Mouse (Mus musculus): ENCODE measurements at regions not wholly inside any gene's neighbourhood (a gene's known extent, or its start where the extent isn't known, plus 50 kb on each side); places are given as distances from the start of the nearest gene placed in this dataset.

DNA sequence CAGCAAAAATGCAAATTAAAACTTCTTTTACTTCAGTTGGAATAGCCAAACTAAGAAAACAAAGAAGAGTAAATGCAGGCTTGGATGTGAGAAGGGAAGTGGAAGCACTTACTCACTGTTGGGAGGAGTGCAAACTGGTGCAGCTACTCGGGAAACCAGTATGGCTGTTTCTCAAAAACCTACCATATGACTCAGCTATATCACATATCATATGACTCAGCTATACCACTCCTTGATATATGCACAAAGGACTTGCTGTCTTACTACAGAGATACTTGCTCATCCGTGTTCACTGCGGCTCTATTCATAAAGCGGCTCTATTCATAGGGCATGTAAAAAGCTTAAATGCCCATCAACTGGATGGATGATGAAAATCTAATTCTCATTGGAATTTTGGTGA, 59.5 kb upstream of the Fam19a1 start:
- DNase-seq (ENCODE audit: low spot score in 2 of 2): no peak

DNA sequence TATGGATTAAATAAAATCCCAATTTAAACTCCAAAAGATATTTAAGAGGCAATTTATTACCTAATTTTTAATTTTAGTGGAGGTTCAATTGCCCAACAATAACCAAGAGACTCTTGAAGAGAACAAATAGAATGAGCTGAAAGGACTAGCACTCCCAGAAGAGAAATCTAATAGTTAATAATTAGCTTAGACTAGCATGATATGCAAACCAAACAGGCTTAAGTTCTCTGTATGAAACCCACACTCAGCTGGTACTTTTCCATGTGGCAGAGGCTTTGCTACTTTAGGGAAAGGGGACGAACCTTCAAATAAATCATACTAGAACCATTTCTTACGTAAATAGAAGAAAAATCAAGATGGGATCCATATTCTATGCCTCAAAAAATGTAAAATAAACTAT, 55.9 kb upstream of the Fam19a1 start:
- DNase-seq (ENCODE audit: low spot score in 2 of 2): no peak

DNA sequence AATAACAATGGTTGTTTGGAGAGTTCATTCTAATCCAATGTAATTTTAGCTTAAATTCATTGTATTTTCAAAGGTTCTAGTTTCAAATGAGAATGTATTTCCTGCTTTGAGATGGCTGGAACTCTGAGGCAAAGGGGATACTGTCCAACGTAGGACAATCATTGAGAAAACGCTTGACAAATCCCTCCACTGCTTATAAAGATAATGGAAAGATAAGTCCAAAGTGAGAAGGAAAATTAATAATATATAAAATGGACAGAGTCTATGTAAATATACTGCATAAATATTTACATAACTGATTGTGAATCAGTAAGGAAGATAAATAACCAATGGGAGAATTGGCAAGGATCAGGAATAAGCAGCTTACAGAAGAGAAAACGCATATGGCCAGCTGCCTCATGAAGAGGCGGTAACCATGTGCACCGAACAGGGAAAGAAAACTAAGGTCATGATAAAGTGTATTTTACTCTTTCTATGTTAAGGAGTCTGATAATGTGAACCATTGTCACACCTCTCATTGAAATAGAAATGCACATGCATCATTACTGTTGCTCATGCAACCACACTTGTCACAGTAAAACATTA, 55.3 kb upstream of the Fam19a1 start:
- DNase-seq (ENCODE audit: low spot score in 2 of 2): no peak

DNA sequence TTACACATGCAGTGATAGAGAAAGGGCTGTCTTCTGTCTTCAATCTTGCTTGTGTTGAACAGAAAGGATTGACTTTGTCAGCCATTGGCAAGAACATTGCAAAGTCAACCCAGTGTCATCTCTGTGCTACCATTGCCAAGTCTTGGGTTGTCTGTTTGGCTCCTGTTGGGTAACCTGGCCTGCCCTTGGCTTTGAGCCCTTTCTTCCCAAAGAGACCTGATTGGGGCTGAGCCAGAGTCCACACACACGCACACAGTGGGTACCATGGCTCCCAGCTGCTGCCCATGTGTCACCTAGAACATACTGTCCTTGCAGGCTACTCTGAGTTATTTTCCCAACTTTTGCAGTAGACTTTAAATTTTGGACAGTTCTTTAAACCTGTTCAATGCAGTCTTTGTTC, 51.0 kb upstream of the Fam19a1 start:
- DNase-seq (ENCODE audit: low spot score in 2 of 2): no peak
